Mouse (Mus musculus) retina, postnatal 7 days (tissue): Measurements from ENCODE around the gene Mgat5b.

Experiments
- DNase-seq: peaks from one replicate; pipeline ENCODE4 v3.0.0-alpha.2; 2012; ENCODE audit warnings: low read depth, low spot score

The Mgat5b gene

DNA sequence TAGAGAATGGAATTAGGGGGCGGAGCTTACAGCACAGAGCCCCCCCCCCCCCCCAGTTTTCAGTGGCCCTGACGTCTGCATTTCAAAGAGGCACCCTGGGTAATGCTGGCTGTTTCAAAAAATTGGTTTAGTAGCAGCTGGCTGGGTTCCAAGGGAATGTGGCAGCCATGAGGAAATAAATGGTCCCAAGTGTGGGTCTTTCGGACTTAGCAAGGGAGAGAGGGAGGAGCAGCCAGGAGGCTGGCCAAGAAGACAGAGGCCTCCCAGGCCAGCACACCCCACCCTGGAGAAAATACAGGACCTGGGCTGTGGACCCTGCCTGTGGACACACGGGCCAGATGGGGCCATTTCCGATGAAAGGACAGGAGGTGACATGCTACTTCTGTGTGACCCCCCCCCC lies 61.6 kb downstream of the Mgat5b start:
- no peak for DNase-seq

DNA sequence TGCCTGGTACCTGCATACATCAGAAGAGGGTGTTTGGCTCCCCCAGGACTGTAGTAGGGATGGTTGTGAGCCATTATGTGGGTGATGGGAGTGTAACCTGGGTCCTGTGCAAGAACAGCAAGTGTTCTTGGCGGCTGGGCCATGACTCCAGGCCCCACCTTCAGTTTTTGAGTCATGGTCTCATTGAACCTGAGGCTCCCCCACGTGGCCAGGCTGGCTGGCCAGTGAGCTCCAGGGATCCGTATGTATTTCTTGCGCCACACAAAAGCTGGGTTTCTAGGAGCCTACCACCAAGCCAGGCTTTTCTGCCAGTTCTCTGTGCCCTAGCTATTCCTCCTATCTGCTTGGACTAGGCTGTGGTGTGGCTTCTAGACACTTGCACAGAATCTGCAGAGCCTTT lies 63.9 kb downstream of the Mgat5b start:
- no peak for DNase-seq

DNA sequence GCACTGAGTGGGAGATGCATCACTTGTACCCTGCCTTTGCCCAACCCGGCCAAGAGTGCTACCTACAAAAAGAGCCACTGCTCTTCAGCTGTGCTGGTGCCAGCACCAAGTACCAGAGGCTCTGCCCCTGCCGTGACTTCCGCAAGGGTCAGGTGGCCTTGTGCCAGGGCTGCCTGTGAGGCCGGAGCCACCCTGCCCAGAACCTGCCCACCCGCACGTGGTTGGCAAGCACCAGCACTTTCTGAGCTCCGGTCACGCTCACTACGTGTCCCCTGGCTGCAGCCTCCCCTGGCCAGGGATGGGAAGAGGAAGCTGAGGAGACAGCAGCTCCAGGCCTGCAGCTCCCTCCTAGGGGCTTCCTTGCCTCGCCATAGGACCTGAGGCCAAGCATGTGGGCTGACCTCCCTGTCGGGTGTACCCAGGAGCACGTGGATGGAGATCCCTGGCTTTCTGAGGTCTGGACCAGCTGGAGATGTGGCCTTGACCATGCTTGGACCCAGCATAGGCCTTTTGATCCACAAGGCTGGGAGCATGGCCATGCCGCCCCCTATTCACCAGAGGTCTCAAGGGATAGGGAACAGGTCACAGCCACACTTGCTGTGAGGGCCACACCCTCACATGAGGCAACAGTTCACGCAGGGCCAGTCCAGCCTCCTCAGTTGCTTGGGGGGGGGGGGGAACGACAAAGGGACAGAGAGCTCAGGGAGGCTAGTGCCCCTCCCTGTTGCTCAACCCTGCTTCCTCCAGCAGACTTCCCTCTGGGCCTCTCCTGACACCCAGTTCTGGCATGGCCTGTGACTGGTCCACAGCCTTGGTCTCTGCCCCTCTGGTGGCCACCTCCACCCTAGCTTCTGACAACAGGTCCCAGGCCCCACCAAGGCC lies 67.1 kb downstream of the Mgat5b start:
- no peak for DNase-seq

DNA sequence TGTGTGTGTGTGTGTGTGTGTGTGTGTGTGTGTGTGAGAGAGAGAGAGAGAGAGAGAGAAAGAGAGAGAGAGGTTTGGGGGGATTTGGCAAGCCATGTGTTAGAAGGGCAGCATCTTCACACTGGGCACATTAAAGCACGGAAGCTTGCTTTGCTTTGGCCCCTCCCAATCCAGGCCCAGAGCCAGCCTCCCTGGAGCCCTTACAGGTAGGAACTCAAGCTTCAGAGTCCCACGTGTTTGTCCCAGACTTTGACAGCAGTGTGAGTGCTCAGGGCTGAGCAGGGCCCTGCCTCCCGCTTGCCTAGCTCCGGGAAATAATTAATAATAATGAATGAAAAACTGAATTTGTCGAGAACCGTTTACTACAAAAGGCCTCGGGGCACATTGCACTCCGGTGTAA lies 69.5 kb downstream of the Mgat5b start:
- no peak for DNase-seq

DNA sequence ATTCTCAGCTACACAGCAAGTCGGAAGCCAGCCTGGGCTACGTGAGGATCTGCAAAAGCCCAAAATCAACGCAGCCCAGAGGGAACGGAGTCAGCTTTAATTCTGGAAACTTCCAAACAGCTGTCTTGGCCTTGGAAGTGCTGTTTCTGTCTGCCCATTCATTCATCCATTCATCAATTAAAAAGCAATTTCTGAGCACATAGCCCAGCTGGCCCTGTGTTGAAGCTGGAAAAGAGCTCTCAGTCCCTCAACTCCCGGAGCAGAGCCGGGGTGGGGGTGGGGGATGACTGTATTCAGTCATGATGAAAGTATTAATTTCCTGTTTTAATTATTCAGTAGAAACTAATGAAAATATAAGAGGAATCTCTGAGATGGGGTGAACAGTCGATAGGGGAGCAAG lies 71.6 kb downstream of the Mgat5b start:
- DNase-seq: no peak

DNA sequence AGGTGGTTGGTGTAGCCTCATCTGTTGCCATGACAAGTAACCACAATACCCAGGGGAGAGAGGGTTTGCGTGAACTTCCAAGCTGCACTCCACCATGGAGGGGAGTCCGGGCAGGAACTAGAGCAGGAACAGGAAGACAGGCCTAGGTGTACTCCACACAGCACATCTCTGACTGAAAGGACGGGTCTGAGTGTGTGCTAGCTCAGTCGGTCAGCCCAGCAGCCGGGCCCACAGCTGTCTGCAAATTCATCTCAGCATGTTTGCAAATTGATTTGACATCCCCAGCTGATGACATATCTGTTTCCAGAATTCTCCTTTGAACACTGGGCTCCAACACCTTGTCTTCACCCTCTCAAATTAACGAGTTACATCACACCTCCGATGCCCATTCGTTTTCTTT lies 72.7 kb downstream of the Mgat5b start:
- DNase-seq: no peak

DNA sequence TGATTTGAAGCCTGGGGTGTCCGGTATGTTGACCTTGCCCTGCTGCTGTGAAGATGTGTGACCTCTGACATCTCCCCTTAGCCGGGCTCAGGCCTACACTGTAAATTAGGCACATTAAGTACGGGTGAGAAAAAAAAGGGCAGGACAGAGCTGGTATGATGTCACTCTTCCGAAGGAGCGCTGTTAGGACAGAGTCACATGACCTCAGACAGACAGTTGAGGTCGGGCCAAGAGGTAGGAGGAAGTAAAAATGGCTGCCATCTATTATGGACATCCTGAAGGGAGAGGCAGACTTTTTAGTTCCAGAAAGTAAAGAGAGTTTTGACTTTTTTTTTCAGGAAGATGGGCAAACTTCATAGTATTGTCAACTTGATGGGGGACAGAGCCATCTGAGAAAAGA lies 73.3 kb downstream of the Mgat5b start:
- no peak for DNase-seq

DNA sequence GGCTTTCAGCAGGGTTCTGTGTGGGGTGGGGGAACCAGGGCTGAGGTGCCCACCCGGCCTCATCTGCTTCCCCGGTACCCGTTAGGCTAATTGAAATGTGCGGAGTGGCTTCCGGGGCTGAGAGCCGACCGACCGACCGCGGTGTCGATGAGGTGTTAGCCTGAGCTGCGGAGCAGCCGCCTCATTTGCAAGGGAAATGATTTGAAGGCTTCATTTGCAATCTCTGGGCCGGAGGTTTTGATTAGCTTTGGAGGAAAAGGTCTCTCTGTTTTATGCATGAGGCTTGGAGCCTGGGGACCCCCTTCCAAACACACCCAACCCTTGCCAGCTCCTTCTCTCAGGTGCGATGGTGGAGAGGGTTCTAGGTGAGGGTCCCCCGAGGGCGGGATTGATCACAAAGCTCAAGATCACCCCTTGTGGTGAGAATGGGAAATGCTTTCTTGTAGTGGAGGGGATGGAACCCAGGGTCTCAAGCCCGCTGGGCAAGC lies 75.5 kb downstream of the Mgat5b start:
- DNase-seq: peak; percentile 49

DNA sequence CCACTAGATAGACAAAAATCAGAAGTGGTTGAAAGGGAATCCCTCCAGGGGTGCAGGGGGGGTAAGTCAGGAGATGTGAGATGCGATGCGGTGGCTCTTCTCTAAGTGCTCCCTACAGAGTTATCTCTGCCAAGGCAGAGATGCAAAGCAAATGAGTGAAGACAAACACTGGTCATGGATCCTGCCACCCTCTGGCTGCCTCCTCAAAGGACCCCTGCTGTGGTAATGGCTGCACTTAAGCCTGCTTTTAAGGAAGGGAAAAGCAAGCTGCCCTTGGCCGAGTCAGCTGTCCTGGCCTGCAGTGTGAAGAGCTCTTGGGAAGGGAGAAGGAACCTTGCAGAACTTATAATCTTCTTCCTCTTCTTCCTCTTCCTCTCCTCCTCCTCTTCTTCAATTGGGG lies 78.3 kb downstream of the Mgat5b start:
- no peak for DNase-seq

DNA sequence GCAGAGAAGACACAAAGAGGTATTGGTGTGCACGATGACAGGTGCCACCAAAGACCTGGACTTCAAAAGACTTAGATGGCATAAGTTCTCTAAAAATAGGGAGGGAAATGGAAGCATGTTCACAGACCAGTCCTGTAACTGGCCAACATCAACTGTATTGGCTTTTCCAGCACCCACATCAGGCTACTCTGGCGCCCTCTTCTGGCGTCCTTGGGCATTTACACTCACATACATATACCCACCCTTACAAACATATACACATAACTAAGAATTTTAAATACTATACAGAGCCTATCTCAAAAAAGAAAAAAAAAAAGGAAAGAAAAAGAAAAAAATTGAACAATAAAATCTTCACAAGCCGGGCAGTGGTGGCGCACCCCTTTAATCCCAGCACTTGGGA lies 80.3 kb downstream of the Mgat5b start:
- no peak for DNase-seq

DNA sequence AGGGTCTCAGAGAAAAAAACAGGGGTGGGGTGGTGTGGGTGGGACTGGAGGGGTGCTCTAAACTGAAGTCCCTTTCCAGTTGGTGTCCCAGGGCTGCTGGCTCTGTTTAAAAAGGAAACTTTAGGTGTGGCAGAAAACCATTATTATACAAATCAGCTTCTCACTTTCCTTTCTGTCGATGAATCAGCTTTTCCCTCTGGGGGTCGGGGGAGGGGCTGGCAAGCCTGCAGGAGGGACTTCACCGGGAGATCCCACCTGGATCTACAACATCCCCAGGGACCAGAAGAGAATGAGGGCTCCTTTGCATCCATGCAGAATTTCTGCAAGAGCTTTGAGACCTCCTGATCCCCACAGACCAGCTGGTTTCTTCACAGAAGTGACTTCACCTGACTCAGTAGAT lies 81.6 kb downstream of the Mgat5b start:
- no peak for DNase-seq

DNA sequence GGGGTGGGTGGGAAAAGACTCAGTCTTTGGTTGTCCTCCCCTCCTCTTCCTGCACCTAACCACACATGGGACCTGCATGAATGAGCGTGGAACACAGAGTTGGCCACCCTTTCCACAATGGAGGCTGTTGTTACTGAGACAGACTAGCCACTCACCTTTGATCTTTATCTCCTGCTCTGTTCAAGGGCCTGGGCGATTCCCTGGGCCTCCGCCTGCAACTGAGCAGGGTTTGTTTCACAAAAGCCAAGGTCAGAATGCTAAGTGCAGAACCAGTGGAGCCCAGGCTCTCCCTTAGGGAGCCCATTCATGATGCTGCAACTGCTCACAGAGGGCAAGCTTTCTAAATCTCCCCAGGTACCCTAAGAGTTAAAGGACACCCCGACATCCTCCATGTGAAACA lies 83.1 kb downstream of the Mgat5b start:
- DNase-seq: no peak

DNA sequence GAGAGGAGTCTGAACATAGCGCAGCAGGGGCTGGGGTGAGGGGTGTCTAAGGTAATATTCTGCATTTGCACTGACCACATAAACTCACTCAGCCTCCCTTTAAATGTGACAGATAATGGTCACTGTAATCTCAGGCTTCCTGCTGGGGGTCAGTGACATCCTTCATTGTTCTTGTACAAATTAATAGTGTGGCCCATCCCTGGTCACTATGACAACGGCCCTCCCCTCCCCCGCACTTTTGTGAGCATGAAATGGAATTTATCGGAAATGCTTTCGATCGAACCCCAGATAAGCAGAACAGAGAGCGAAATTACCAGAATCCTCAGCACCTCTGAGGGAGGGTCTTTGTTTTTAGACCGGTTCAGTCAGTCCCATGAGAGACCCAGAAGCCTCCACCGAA lies 84.8 kb downstream of the Mgat5b start:
- DNase-seq: no peak

DNA sequence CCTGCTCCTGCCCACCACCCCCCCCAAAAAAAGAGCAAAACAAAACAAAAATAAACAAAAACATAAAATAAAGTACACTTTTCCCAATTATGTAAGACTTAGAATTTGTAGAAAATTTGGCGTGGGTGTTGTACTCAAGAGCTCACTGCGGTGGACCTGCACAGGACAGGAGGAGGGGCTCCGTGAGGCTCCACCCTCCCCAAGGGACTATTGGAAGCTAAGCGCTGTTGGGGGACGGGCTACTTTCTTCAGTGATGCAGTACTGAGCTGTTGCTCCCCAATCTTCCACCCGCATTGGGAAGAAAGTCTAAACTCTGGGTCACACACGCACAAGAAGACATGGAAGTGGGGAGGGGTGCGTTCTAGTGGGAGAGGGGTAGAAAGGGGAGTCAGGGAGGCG lies 85.6 kb downstream of the Mgat5b start:
- DNase-seq: no peak

DNA sequence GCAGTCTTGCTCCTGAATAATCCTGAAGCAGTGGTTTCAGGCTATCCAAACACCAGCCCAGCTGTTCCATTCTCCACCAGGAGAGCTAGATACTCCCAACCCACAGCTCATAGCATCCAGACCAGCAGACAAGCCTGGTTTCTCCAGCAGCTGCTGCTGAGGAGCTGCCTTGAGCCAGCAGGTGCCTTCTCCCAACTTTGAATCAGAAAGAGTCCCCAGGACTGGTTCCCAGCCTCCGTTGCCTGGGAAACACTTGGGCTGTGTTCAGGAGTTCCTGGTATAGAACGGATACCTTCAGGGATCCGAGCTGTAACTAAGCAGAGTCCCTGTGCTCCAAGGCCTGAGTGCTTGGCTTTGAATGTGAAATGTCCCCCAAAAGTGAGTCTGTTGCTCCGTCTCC lies 98.8 kb downstream of the Mgat5b start:
- no peak for DNase-seq

DNA sequence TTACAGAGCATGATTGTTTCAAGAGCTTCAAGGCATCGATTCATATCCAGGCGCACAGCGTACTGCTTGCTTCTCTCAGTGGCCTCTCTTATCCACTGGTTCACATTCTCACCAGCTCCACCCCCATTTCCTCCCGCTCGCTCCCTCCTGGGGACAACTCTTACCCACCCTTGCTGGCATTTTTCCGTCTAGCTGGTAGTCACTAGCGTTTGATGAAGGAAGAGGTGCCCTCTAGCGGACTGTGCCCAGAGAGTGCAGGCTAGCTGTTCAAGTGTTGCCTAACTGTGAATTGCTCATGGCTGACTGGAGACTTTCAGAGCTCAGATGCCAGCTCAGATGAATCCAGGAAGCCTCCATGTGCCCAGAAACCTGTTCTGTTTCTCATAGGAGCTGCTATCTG lies 99.7 kb downstream of the Mgat5b start:
- peak; percentile 82 for DNase-seq

DNA sequence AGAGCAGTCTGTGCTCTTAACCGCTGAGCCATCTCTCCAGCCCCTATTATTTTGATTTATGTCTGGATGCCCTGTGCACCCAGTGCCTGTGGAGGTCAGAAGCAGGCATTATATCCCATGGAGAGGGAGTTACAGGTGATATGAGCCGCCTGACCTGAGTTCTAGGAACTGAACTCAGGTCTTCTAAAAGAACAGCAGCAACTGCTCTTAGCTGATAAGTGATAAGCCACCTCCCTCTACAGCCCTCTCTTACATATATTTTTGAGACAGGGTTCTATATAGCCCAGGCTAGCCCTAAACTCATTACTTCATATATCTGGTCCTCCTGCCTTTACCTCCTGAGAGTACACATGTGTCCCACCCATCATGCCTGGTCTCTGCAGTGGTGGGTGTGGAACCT lies 102.4 kb downstream of the Mgat5b start:
- DNase-seq: no peak

DNA sequence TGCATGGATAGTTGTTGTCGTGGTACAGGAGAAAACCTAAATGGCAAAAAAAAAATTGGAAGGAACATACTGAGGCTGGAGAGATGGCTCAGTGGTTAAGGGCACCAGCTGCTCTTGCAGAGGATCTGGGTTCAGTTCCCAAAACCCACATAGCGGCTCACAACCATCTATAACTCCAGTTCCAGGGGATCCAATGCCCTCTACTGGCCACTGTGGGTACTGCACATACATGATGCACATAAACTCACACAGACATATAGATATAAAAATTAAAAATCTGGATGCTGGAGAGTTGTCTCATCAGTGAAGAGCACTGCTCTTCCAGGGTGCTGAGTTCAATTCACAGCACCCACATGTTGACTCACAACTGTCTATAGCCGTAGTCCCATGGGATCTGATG lies 104.9 kb downstream of the Mgat5b start:
- no peak for DNase-seq

DNA sequence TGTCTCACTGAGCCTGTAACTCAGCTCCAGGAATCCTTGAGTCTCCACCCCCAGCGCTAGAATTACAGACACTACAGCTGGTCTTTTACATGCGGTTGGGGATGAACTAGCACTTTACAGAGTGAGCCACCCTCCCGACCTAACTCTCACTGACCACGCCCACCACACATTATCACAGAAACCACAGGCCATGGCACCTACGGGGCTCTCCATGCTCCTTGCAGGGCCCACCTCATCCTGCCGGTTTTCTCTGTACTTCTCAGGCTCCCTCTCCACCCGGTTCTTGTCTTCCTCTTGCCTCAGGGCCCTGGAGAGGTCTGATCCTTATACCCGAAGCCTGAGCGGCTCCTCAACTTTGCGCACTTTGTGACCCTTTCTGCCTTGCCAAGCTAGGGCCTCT lies 109.0 kb downstream of the Mgat5b start:
- DNase-seq: no peak

DNA sequence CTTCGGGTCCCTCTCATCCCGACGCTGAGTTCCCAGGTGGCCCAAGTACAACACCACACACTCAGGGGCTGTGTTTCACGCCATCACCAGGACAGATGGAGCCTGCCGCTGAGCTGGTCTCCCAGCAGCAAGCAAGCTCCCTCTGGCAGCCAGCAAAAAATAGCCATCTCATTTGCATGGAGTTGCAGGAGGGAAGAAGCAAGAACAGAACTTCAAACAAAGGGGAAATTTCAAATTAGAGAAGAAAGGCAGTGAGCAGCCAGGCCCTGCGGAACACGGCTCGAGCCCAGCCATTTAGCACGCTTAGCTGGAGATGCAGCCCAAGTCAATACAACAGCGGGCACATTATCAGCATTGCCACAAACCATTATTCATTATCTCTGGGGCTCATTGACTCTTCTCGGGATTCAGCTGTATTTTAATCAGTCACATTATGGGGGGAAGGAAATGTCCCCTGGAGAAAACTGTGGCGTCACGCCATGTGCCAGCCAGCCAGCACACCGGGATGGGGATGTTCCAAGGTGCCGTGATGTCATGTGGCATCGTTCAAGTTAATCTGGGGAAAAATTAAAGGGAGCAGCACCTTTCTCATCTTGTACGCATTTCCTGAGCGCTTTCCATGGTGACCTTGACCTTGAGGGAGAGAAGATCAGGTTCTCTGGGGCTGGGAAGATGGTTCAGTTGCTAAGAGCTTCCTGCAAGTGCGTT lies 110.4 kb downstream of the Mgat5b start:
- no peak for DNase-seq

DNA sequence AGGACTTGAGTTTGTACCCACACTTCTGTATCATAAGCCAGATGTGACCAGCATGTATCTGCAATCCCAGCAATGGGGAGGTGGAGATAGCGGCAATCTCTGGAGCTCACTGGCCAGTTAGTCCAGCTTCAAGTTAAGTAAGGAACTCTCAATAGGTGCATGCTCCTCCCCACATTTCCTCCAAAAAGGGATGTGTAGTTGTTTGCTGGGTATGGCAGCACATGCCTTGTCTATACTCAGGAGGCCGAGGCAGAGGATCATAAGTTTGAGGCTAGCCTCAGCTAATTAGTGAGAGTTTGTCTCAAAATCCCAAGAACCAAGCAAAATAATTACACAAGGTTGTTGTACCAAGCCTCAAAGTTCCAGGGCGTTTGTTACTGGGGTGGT lies 110.9 kb downstream of the Mgat5b start:
- no peak for DNase-seq

DNA sequence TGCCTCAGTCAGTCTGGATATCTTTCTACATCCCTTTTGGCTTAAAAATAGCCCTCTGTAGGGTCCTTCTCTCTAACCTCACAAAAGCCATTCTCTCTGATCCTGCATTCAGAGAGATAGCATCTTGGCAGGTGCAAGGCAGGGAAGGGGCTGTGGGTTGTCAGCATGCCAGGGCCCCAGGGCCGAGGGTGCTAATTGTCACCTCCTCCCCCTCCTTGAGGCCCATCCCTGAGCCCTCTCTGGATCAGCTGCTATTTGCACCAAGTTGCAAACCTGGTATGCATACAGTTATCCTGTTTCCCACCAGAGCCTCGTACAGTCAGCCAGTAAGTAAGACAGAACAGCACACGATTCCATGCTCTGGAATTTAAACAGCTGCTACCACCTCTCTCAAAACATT lies 111.4 kb downstream of the Mgat5b start:
- DNase-seq: no peak

DNA sequence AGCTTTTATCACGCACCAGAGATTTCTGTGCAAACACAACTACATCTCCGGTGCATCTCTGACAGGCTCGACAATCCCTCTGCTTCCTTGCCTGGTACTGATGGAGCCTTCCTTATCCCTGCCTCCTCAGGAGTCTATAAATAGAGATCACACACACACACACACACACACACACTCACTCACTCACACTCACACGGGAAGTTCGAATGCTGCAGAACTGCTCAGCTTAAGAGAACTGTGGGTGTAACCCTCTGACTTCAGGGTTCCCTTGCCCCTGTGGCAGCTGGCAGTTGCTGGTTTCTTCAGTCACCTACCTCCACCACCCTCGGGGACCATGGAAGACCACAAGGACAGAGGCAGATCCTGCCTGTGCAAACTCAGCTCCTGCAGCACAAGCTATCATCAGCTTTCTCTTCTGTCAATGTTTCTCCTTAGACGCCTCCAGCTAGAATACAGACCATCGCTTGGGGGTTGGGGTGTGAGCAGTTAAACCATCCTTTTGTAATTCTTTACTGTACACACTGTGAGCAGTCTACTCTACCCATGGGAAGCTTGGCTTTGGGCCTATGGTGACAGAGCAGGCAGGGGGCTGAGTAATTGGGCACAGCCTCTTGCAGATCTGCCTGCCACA lies 111.9 kb downstream of the Mgat5b start:
- DNase-seq: no peak
